Mouse (Mus musculus): ENCODE data around the gene Gpr108. TPM values are rescaled to one million over a fixed set of nuclear protein-coding genes. Genes with fewer than 3 reads are reported as not detected.
A peak's percentile ranks its signal among the peaks of the same experiment; 100 is the strongest.
"Not testable (repeated sequence)": the region's sequence is repeated elsewhere in the genome, so short reads cannot be mapped to it uniquely, and the experiment has no call there.

Gpr108 gene
- polyA plus RNA-seq, 1 experiment from 2014 or later: 44.2 TPM

DNA sequence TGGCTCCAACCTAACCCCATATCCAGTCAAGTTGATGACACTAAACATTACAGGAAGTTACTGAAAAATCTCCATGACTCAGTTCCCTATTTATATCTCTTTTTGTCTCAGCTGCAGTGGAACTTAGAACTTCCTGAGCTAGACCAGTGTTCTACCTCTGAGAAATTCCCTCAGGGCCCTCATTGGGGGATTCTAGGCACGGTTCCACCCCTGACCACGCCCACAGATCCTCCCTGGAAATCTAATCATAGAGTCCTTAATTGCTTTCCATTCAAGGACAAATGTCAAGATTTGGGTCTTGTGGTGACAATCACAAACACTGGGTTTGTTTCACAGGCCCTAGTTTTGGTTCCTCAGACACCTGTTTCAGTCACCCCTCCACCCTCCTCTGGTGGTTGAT lies 36.8 kb upstream of the Gpr108 start:
- ATAC-seq (ENCODE audit: low read depth): no peak
- Histone ChIP-seq H3K9me3 (ENCODE audit: control insufficient read depth, low read length) (no peaks in the 10 kb centered on the region), H3K27ac (ENCODE audit: low read length) (no peak overlapping the region), H3K27me3 (ENCODE audit: control insufficient read depth, insufficient read depth, low read depth, low read length) (no peaks in the 10 kb centered on the region), H3K4me3 (ENCODE audit: low read length) (no peak overlapping the region), H3K4me1 (replicated peaks; ENCODE audit: control insufficient read depth, insufficient read depth, low read length) (no peaks in the 10 kb centered on the region), H3K36me3 (ENCODE audit: control insufficient read depth, insufficient read depth, low read length) (no peaks in the 10 kb centered on the region), H3K9ac (ENCODE audit: low read length) (no peak overlapping the region), H3K4me2 (ENCODE audit: low read depth, low read length) (no peak overlapping the region)
- WGBS: 43% methylated on average over 2 of the region's 2 CpGs

- Histone ChIP-seq H3K27ac (ENCODE audit: low read length) (no peak overlapping the region), H3K4me2 (ENCODE audit: low read depth, low read length) (no peak overlapping the region), H3K4me3 (ENCODE audit: low read length) (no peak overlapping the region), H3K9ac (ENCODE audit: low read length) (no peak overlapping the region), H3K36me3 (ENCODE audit: control insufficient read depth, insufficient read depth, low read length) (no peaks in the 10 kb centered on the region), H3K4me1 (replicated peaks; ENCODE audit: control insufficient read depth, insufficient read depth, low read length) (no peaks in the 10 kb centered on the region), H3K9me3 (ENCODE audit: control insufficient read depth, low read length) (no peaks in the 10 kb centered on the region), H3K27me3 (ENCODE audit: control insufficient read depth, insufficient read depth, low read depth, low read length) (no peaks in the 10 kb centered on the region)
- no peak for ATAC-seq (ENCODE audit: low read depth)
- WGBS: 60% methylated on average over 5 of the region's 5 CpGs
Measured at GRCm38 (mm10) chr17:57283906-57284305, 35.7 kb upstream of the Gpr108 start.

GRCm38 (mm10) chr17:57280411-57280810 lies 32.2 kb upstream of the Gpr108 start:
- ATAC-seq (ENCODE audit: low read depth): no peak
- Histone ChIP-seq H3K27me3 (ENCODE audit: control insufficient read depth, insufficient read depth, low read depth, low read length) (no peaks in the 10 kb centered on the region), H3K4me2 (ENCODE audit: low read depth, low read length) (no peak overlapping the region), H3K36me3 (ENCODE audit: control insufficient read depth, insufficient read depth, low read length) (no peaks in the 10 kb centered on the region), H3K9ac (ENCODE audit: low read length) (no peak overlapping the region), H3K9me3 (ENCODE audit: control insufficient read depth, low read length) (no peaks in the 10 kb centered on the region), H3K4me3 (ENCODE audit: low read length) (no peak overlapping the region), H3K4me1 (replicated peaks; ENCODE audit: control insufficient read depth, insufficient read depth, low read length) (peaks cover 5% of the 10 kb centered on the region; the same call in 1 of the 2 replicates), H3K27ac (ENCODE audit: low read length) (no peak overlapping the region)
- 65% methylated on average over 3 of the region's 3 CpGs for WGBS

- H3K9ac ChIP-seq (ENCODE audit: low read length): no peak overlapping the region
- H3K4me2 ChIP-seq (ENCODE audit: low read depth, low read length): no peak overlapping the region
- H3K4me3 ChIP-seq (ENCODE audit: low read length): no peak overlapping the region
- peaks cover 5% of the 10 kb centered on the region; the same call in 1 of the 2 replicates for H3K4me1 ChIP-seq (replicated peaks; ENCODE audit: control insufficient read depth, insufficient read depth, low read length)
- H3K27ac ChIP-seq (ENCODE audit: low read length): no peak overlapping the region
- no peaks in the 10 kb centered on the region for H3K9me3 ChIP-seq (ENCODE audit: control insufficient read depth, low read length)
- H3K27me3 ChIP-seq (ENCODE audit: control insufficient read depth, insufficient read depth, low read depth, low read length): no peaks in the 10 kb centered on the region
- 47% methylated on average over 9 of the region's 9 CpGs for WGBS
- ATAC-seq (ENCODE audit: low read depth): no peak
- H3K36me3 ChIP-seq (ENCODE audit: control insufficient read depth, insufficient read depth, low read length): no peaks in the 10 kb centered on the region
Measured at GRCm38 (mm10) chr17:57279591-57280224, 31.5 kb upstream of the Gpr108 start.

DNA sequence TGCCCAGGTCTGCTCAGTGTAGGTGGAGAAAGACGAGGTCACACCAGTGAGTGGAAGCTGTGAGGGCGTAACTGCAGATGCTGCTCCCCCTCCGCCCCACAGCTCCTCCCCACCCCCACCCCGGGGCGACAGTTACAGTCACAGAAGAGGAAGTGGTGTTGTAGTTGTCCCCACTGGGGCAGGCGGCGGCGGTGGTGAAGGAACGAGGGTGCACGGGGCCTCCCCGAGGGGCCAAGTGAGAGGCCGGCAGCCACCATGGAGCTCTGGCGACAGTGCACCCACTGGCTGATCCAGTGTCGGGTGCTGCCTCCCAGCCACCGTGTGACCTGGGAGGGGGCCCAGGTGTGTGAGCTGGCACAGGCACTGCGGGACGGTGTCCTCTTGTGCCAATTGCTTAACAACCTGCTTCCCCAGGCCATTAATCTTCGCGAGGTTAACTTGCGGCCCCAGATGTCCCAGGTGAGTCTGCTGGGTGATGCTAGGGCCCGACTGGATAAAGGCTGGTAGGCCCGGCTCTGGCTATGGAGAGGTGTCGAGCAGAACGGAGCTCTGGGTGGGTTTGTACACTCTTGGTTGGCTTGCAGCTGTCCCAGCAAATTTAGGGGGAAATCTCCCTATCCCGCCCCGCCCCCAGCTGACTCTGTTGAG lies 30.8 kb upstream of the Gpr108 start, which contains the start of gene Vav1:
TSS of gene Vav1 (plus strand) at position 158 of the 648 bp plus-strand sequence.
- Histone ChIP-seq H3K4me1 (replicated peaks; ENCODE audit: control insufficient read depth, insufficient read depth, low read length) (peaks cover 5% of the 10 kb centered on the region; the same call in 1 of the 2 replicates), H3K27ac (ENCODE audit: low read length) (no peak within 1 kb of the TSS), H3K9ac (ENCODE audit: low read length) (no peak within 1 kb of the TSS), H3K4me2 (ENCODE audit: low read depth, low read length) (no peak within 1 kb of the TSS), H3K36me3 (ENCODE audit: control insufficient read depth, insufficient read depth, low read length) (no peaks in the 10 kb centered on the region), H3K9me3 (ENCODE audit: control insufficient read depth, low read length) (no peaks in the 10 kb centered on the region), H3K27me3 (ENCODE audit: control insufficient read depth, insufficient read depth, low read depth, low read length) (no peaks in the 10 kb centered on the region), H3K4me3 (ENCODE audit: low read length) (no peak within 1 kb of the TSS)
- WGBS: 52% methylated on average over 26 of the region's 26 CpGs
- no peak for ATAC-seq (ENCODE audit: low read depth)

DNA sequence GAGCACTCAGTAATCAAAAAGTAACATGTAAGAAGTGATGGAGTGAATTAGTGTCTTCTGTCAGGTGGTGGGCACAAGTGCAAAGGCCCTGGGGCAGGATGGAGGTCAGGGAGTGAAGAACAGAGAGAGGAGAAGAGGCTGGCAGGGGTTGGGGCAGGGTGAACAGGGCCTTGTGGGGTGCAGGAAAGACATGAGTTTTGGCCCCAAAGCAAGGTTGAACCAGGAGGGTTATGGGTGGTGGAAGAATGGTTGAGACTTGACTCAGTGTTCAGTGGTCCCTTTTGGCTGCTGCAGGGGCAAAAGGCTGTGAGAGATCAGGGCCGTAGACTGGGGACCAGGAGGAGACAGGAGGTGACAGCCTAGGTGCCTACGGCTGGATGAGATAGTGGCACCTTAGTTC lies 30.3 kb upstream of the Gpr108 start:
- no peaks in the 10 kb centered on the region for H3K27me3 ChIP-seq (ENCODE audit: control insufficient read depth, insufficient read depth, low read depth, low read length)
- no peak overlapping the region for H3K4me3 ChIP-seq (ENCODE audit: low read length)
- H3K36me3 ChIP-seq (ENCODE audit: control insufficient read depth, insufficient read depth, low read length): no peaks in the 10 kb centered on the region

GRCm38 (mm10) chr17:57277598-57278261 lies 29.5 kb upstream of the Gpr108 start:
- not testable (repeated sequence) for H3K27ac ChIP-seq (ENCODE audit: low read length); H3K36me3 ChIP-seq (ENCODE audit: control insufficient read depth, insufficient read depth, low read length); ATAC-seq (ENCODE audit: low read depth); H3K4me3 ChIP-seq (ENCODE audit: low read length); H3K9me3 ChIP-seq (ENCODE audit: control insufficient read depth, low read length); H3K4me1 ChIP-seq (replicated peaks; ENCODE audit: control insufficient read depth, insufficient read depth, low read length); H3K4me2 ChIP-seq (ENCODE audit: low read depth, low read length); H3K27me3 ChIP-seq (ENCODE audit: control insufficient read depth, insufficient read depth, low read depth, low read length); H3K9ac ChIP-seq (ENCODE audit: low read length)
- WGBS: 82% methylated on average over 4 of the region's 5 CpGs

More for the DNA sequence above, 30.3 kb upstream of the Gpr108 start:
- Histone ChIP-seq H3K4me2 (ENCODE audit: low read depth, low read length) (no peak overlapping the region), H3K9ac (ENCODE audit: low read length) (no peak overlapping the region), H3K27ac (ENCODE audit: low read length) (no peak overlapping the region), H3K9me3 (ENCODE audit: control insufficient read depth, low read length) (no peaks in the 10 kb centered on the region), H3K4me1 (replicated peaks; ENCODE audit: control insufficient read depth, insufficient read depth, low read length) (peaks cover 5% of the 10 kb centered on the region; the same call in 1 of the 2 replicates)
- no peak for ATAC-seq (ENCODE audit: low read depth)
- WGBS: 86% methylated on average over 2 of the region's 2 CpGs

GRCm38 (mm10) chr17:57276634-57277121 lies 28.4 kb upstream of the Gpr108 start:
- Histone ChIP-seq H3K36me3 (ENCODE audit: control insufficient read depth, insufficient read depth, low read length) (no peaks in the 10 kb centered on the region), H3K27me3 (ENCODE audit: control insufficient read depth, insufficient read depth, low read depth, low read length) (no peaks in the 10 kb centered on the region), H3K27ac (ENCODE audit: low read length) (no peak overlapping the region), H3K9ac (ENCODE audit: low read length) (peak overlapping the region; percentile 54; the same call in 1 of the 2 replicates), H3K4me1 (replicated peaks; ENCODE audit: control insufficient read depth, insufficient read depth, low read length) (peaks cover 5% of the 10 kb centered on the region; the same call in 1 of the 2 replicates), H3K4me2 (ENCODE audit: low read depth, low read length) (peak overlapping the region; percentile 69), H3K9me3 (ENCODE audit: control insufficient read depth, low read length) (no peaks in the 10 kb centered on the region), H3K4me3 (ENCODE audit: low read length) (peak overlapping the region; percentile 65)
- under 1% methylated on average over 20 of the region's 20 CpGs for WGBS
- peak; percentile 67 for ATAC-seq (ENCODE audit: low read depth)

DNA sequence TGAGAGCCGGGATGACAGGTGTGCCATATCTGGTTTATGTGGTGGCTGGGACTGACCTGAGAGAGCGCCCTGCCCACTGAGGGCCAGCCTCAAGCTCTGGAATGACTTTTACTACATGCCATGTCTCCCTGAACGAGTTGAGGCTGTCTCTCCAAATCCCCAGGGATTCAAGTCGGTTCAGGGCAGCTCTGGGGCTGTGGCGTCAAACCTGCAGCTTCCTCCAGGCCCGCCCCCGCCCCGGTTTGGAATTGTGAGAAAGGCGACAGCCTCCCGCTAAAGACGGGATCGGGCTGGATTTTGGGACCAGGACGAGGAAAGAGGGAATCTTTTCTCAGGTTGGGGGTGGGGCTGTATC lies 27.7 kb upstream of the Gpr108 start:
- Histone ChIP-seq H3K36me3 (ENCODE audit: control insufficient read depth, insufficient read depth, low read length) (no peaks in the 10 kb centered on the region), H3K27ac (ENCODE audit: low read length) (0 out of 2 replicates have a peak overlapping the region, but pooled peaks have one; percentile 3), H3K4me2 (ENCODE audit: low read depth, low read length) (peak overlapping the region; percentile 69), H3K4me1 (replicated peaks; ENCODE audit: control insufficient read depth, insufficient read depth, low read length) (peaks cover 5% of the 10 kb centered on the region; the same call in 1 of the 2 replicates), H3K9ac (ENCODE audit: low read length) (peak overlapping the region; percentile 53), H3K9me3 (ENCODE audit: control insufficient read depth, low read length) (no peaks in the 10 kb centered on the region), H3K4me3 (ENCODE audit: low read length) (peak overlapping the region; percentile 65), H3K27me3 (ENCODE audit: control insufficient read depth, insufficient read depth, low read depth, low read length) (no peaks in the 10 kb centered on the region)
- peak; percentile 4; the same call in 1 of the 2 replicates for ATAC-seq (ENCODE audit: low read depth)
- 3% methylated on average over 13 of the region's 13 CpGs for WGBS
